Mouse (Mus musculus): ENCODE results near the gene Emsy.

The Emsy gene

GRCm38 (mm10) chr7:98542731-98543142 lies 113.8 kb downstream of the Emsy start:
- peak in 1 of 2 experiments; percentile 45 for DNase-seq (ENCODE audit: low spot score in 2 of 2)

- no peak for DNase-seq (ENCODE audit: low spot score in 2 of 2)
Observed at GRCm38 (mm10) chr7:98542267-98542666, 114.3 kb downstream of the Emsy start.

- no peak for DNase-seq (ENCODE audit: low spot score in 2 of 2)
Observed at GRCm38 (mm10) chr7:98541564-98541963, 115.0 kb downstream of the Emsy start.

- no peak for DNase-seq (ENCODE audit: low spot score in 2 of 2)
Observed at GRCm38 (mm10) chr7:98540879-98541278, 115.7 kb downstream of the Emsy start.

GRCm38 (mm10) chr7:98537967-98538573 lies 118.5 kb downstream of the Emsy start:
- no peak for DNase-seq (ENCODE audit: low spot score in 2 of 2)

- no peak for DNase-seq (ENCODE audit: low spot score in 2 of 2)
Observed at GRCm38 (mm10) chr7:98537210-98537966, 119.2 kb downstream of the Emsy start.

All from right cerebral cortex, postnatal 36 days (tissue).